Mouse (Mus musculus): ENCODE measurements around the gene 1700001P01Rik. TPM values are rescaled to one million over a fixed set of nuclear protein-coding genes. Genes with fewer than 3 reads are reported as not detected.
A peak's percentile ranks its signal among the peaks of the same experiment; 100 is the strongest.
"Not testable (repeated sequence)": the region's sequence is repeated elsewhere in the genome, so short reads cannot be mapped to it uniquely, and the experiment has no call there.

1700001P01Rik gene
- polyA plus RNA-seq, 1 experiment from 2014 or later, result not detected

DNA sequence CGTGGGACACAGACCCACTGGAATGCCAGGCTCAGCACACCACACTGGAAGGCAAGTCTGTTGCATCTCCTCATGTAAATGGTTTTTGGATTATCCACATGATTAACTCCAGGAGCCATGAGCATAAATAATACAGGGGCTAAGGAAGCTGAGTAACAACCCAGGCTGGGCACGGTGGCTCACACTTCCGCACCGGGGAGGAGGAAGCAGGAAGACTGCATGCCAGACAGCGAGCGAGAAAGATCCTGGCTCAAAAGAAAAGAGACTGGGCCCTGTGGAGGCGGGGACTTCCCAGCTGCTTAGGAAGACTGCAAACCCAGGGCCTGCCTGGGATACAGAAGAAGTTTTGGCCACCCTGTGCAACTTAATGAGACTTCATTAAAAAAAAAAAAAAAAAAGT, 35.5 kb downstream of the 1700001P01Rik start:
- no peak for ATAC-seq (ENCODE audit: insufficient number of reproducible peaks, insufficient read depth, low FRiP score, low TSS enrichment)
- H3K4me1 ChIP-seq, result peaks cover 24% of the 10 kb centered on the region; the same call in 1 of the 2 replicates
- 42% methylated on average over 7 of the region's 7 CpGs for WGBS
- H3K27ac ChIP-seq, result no peak overlapping the region
- no peaks in the 10 kb centered on the region for H3K27me3 ChIP-seq
- no peak overlapping the region for H3K4me3 ChIP-seq
- H3K36me3 ChIP-seq, result no peaks in the 10 kb centered on the region
- no peaks in the 10 kb centered on the region for H3K9me3 ChIP-seq
- no peak overlapping the region for H3K9ac ChIP-seq
- no peak overlapping the region for H3K4me2 ChIP-seq (replicated peaks)

DNA sequence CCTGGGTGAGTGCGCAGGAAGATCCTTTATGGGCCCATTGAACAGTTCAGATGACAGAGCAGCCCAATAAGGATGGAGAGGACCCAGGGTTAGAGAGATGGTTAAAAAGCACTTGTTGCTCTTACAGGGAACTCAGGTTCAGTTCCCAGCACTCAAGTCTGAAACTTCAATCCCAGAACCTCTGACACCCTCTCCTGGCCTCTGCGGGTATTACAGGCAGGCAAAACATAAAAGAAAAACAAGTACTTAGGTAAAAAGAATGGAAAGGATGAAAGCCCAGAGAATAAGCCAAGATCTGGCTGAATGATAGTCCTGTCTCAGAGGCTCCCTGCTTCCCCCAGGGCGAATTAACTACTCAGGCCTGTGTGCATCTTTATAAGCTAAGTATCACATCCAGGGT, 36.6 kb downstream of the 1700001P01Rik start:
- H3K36me3 ChIP-seq, result no peaks in the 10 kb centered on the region
- H3K27ac ChIP-seq, result no peak overlapping the region
- no peak overlapping the region for H3K4me2 ChIP-seq (replicated peaks)
- WGBS, result 91% methylated on average over 3 of the region's 3 CpGs
- no peaks in the 10 kb centered on the region for H3K9me3 ChIP-seq
- no peak overlapping the region for H3K4me3 ChIP-seq
- no peak for ATAC-seq (ENCODE audit: insufficient number of reproducible peaks, insufficient read depth, low FRiP score, low TSS enrichment)
- H3K9ac ChIP-seq, result no peak overlapping the region
- no peaks in the 10 kb centered on the region for H3K27me3 ChIP-seq
- H3K4me1 ChIP-seq, result peaks cover 26% of the 10 kb centered on the region

GRCm38 (mm10) chr11:97738703-97739102, 37.0 kb downstream of the 1700001P01Rik start:
- Histone ChIP-seq H3K27ac (no peak overlapping the region), H3K27me3 (no peaks in the 10 kb centered on the region), H3K4me2 (replicated peaks) (no peak overlapping the region), H3K4me3 (no peak overlapping the region), H3K9ac (no peak overlapping the region), H3K4me1 (peaks cover 30% of the 10 kb centered on the region), H3K36me3 (no peaks in the 10 kb centered on the region), H3K9me3 (no peaks in the 10 kb centered on the region)
- no peak for ATAC-seq (ENCODE audit: insufficient number of reproducible peaks, insufficient read depth, low FRiP score, low TSS enrichment)
- WGBS, result 60% methylated on average over 6 of the region's 6 CpGs

- H3K4me1 ChIP-seq, result peaks cover 32% of the 10 kb centered on the region
Measured at GRCm38 (mm10) chr11:97737600-97737999, 38.1 kb downstream of the 1700001P01Rik start.

DNA sequence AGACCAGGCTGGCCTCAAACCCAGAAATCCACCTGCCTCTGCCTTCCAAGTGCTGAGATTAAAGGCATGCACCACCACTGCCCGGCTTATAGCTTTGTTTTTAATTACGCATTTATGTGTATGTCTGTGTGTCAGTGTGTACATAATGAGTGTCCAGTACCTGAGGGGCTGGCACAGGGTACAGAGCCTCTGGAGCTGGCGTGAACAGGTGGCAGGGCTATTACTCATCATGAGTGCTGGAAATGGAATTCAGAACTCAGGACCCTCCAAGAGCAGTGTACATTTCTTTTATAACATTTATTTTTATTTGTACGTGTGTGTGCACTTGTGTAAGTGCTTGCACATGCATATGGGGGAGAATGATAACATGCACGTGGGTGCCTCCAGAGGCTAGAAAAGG, 39.1 kb downstream of the 1700001P01Rik start:
- Histone ChIP-seq H3K4me1 (peaks cover 25% of the 10 kb centered on the region), H3K9me3 (no peaks in the 10 kb centered on the region), H3K9ac (no peak overlapping the region), H3K4me2 (replicated peaks) (no peak overlapping the region), H3K27ac (no peak overlapping the region), H3K27me3 (no peaks in the 10 kb centered on the region), H3K4me3 (no peak overlapping the region), H3K36me3 (peaks cover 8% of the 10 kb centered on the region; the same call in 1 of the 2 replicates)
- 90% methylated on average over 5 of the region's 5 CpGs for WGBS
- ATAC-seq (ENCODE audit: insufficient number of reproducible peaks, insufficient read depth, low FRiP score, low TSS enrichment), result no peak

More at GRCm38 (mm10) chr11:97737600-97737999, 38.1 kb downstream of the 1700001P01Rik start:
- H3K4me3 ChIP-seq, result no peak overlapping the region
- no peak overlapping the region for H3K4me2 ChIP-seq (replicated peaks)
- WGBS, result 53% methylated on average over 4 of the region's 4 CpGs
- 0 out of 2 replicates have a peak overlapping the region, but pooled peaks have one; percentile 17 for H3K27ac ChIP-seq
- H3K9ac ChIP-seq, result no peak overlapping the region
- no peaks in the 10 kb centered on the region for H3K27me3 ChIP-seq
- H3K9me3 ChIP-seq, result no peaks in the 10 kb centered on the region
- no peak for ATAC-seq (ENCODE audit: insufficient number of reproducible peaks, insufficient read depth, low FRiP score, low TSS enrichment)
- no peaks in the 10 kb centered on the region for H3K36me3 ChIP-seq

GRCm38 (mm10) chr11:97734810-97735209, 40.9 kb downstream of the 1700001P01Rik start:
- H3K27ac ChIP-seq; H3K4me2 ChIP-seq (replicated peaks); H3K9ac ChIP-seq; H3K4me3 ChIP-seq; H3K27me3 ChIP-seq; ATAC-seq (ENCODE audit: insufficient number of reproducible peaks, insufficient read depth, low FRiP score, low TSS enrichment); H3K9me3 ChIP-seq: not testable (repeated sequence)
- WGBS, result 87% methylated on average over 5 of the region's 5 CpGs
- H3K36me3 ChIP-seq, result peaks cover 16% of the 10 kb centered on the region
- H3K4me1 ChIP-seq, result peaks cover 25% of the 10 kb centered on the region

DNA sequence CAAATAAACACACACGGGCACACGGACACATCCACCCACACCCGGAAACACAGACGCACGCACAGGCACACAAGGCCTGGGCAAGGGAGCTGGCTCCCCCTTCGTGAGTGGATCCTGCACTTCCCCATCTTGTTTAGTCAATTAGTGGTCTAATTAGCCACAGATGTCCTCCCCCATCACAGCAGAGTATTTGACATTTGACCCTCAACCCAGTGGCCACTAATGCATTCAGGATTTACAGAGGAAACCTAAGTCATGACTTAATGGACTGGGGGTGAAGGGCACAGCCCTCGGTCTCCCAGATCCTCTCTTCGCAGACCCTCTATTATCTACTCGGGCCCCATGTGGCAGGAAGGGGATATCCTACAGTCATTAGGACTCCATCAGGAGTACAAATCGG, 42.0 kb downstream of the 1700001P01Rik start:
- no peak for ATAC-seq (ENCODE audit: insufficient number of reproducible peaks, insufficient read depth, low FRiP score, low TSS enrichment)
- Histone ChIP-seq H3K4me2 (replicated peaks) (peak overlapping the region; percentile 26; the same call in 1 of the 2 replicates), H3K27ac (peak overlapping the region; percentile 32; the same call in 1 of the 2 replicates), H3K9me3 (no peaks in the 10 kb centered on the region), H3K4me3 (no peak overlapping the region), H3K9ac (no peak overlapping the region), H3K4me1 (peaks cover 25% of the 10 kb centered on the region), H3K27me3 (no peaks in the 10 kb centered on the region), H3K36me3 (peaks cover 26% of the 10 kb centered on the region)
- WGBS, result 11% methylated on average over 10 of the region's 10 CpGs

DNA sequence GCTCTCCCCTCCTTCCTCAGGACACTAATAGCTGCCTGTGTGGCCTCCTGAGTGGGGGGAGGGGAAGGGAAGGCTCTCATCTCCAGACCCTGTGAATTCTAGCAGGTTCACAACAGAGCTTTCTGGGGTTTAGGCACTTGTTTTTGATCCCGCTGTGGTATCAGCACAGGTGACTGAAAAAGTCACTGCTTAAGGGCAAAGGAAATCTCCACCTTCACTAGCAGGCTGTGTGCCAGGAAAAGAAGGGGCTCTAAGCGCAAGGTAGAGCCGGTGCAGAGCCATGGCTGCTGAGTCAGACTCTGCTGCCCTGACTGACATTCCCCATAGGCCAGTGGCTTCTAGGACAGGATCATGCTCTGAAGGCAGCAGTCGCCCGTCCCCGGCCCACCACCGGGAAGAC, 47.0 kb downstream of the 1700001P01Rik start:
- no peak overlapping the region for H3K27ac ChIP-seq
- WGBS, result 73% methylated on average over 7 of the region's 7 CpGs

GRCm38 (mm10) chr11:97728311-97728710, 47.4 kb downstream of the 1700001P01Rik start:
- no peak overlapping the region for H3K27ac ChIP-seq
- ATAC-seq (ENCODE audit: insufficient number of reproducible peaks, insufficient read depth, low FRiP score, low TSS enrichment), result no peak
- H3K9me3 ChIP-seq, result no peaks in the 10 kb centered on the region
- H3K36me3 ChIP-seq, result peaks cover 78% of the 10 kb centered on the region
- H3K27me3 ChIP-seq, result no peaks in the 10 kb centered on the region
- no peak overlapping the region for H3K4me2 ChIP-seq (replicated peaks)
- 63% methylated on average over 7 of the region's 7 CpGs for WGBS
- H3K4me1 ChIP-seq, result peaks cover 6% of the 10 kb centered on the region
- H3K4me3 ChIP-seq, result no peak overlapping the region
- H3K9ac ChIP-seq, result 0 out of 2 replicates have a peak overlapping the region, but pooled peaks have one; percentile 25

More for the DNA sequence above, 47.0 kb downstream of the 1700001P01Rik start:
- Histone ChIP-seq H3K4me3 (no peak overlapping the region), H3K9ac (no peak overlapping the region), H3K4me2 (replicated peaks) (no peak overlapping the region), H3K27me3 (no peaks in the 10 kb centered on the region), H3K4me1 (peaks cover 10% of the 10 kb centered on the region), H3K9me3 (no peaks in the 10 kb centered on the region), H3K36me3 (peaks cover 73% of the 10 kb centered on the region)
- no peak for ATAC-seq (ENCODE audit: insufficient number of reproducible peaks, insufficient read depth, low FRiP score, low TSS enrichment)

- peaks cover 98% of the 10 kb centered on the region for H3K36me3 ChIP-seq
- no peak for ATAC-seq (ENCODE audit: insufficient number of reproducible peaks, insufficient read depth, low FRiP score, low TSS enrichment)
- H3K9ac ChIP-seq, result no peak overlapping the region
- 83% methylated on average over 7 of the region's 7 CpGs for WGBS
- peaks cover 6% of the 10 kb centered on the region; the same call in 1 of the 2 replicates for H3K9me3 ChIP-seq
- H3K27ac ChIP-seq, result no peak overlapping the region
- no peaks in the 10 kb centered on the region for H3K27me3 ChIP-seq
- H3K4me2 ChIP-seq (replicated peaks), result no peak overlapping the region
- no peaks in the 10 kb centered on the region for H3K4me1 ChIP-seq
- H3K4me3 ChIP-seq, result no peak overlapping the region
Measured at GRCm38 (mm10) chr11:97723709-97724108, 52.0 kb downstream of the 1700001P01Rik start.
